Mouse (Mus musculus) stomach, postnatal 0 days (tissue): Measurements from ENCODE around the gene Lrtm1.

Experiments used
- CTCF ChIP-seq: IDR thresholded peaks from 2 replicates; pipeline ENCODE4 v1.5.1; 2016; ENCODE audit warnings: antibody characterized with exemption, low read depth, mild to moderate bottlenecking, moderate library complexity
- EP300 ChIP-seq: optimal IDR thresholded peaks from 2 replicates; pipeline ENCODE3; 2016; ENCODE audit warnings: antibody characterized with exemption

DNA sequence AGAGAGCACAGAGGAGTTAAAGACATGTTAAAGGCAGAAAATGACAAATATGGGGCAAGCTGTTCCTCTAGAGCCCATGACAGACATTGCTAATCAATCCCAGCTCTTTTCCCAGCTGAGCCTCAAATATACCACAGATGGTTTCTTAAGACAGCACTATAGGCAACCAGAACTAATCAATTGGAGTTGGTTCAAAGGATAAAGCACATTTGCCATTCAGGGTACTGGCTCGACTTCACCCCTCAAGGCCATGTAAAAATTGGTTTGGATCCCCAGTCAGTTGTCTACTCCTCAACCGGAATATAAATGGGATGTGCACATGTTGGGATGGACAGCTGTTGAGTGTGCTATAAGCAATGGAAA lies 11.1 kb downstream of the Lrtm1 start:
- TF ChIP-seq CTCF = no peak
- TF ChIP-seq EP300 = no peak
